In genomic region chr14:122107481-122108214, GRCm38 (mm10) we compare ENCODE assay signal across 8 mouse cellular contexts. TPM values are rescaled to one million over a fixed set of nuclear protein-coding genes. Genes with fewer than 3 reads are reported as not detected.
DNase-seq lines count a peak whose midpoint lies in the region; ATAC-seq and TF ChIP-seq lines count a peak whose summit lies in the region.

No protein-coding gene starts in this region.

- peak; percentile 42 for ATAC-seq in neural tube, embryonic 11.5 days (ENCODE audit: insufficient read depth, low FRiP score, low TSS enrichment)
- ATAC-seq in heart, embryonic 12.5 days (ENCODE audit: insufficient number of reproducible peaks, low FRiP score), result peak; percentile 20
- peak; percentile 35 for ATAC-seq in kidney, embryonic 16.5 days (ENCODE audit: low FRiP score, low TSS enrichment)

- H3K4me1 ChIP-seq in neural tube, embryonic 11.5 days (ENCODE audit: control insufficient read depth, insufficient read depth, low read length), result peaks cover 17% of the 10 kb centered on the region
- H3K4me1 ChIP-seq in bone marrow, adult 2 months (ENCODE audit: control insufficient read depth, insufficient read depth, low read length), result peaks cover 3% of the 10 kb centered on the region; the same call in 1 of the 2 replicates
- peaks cover 36% of the 10 kb centered on the region for H3K4me1 ChIP-seq in heart, embryonic 12.5 days (replicated peaks)
- H3K4me1 ChIP-seq in kidney, embryonic 16.5 days (ENCODE audit: insufficient read depth, low read length), result peaks cover 33% of the 10 kb centered on the region

- H3K27ac ChIP-seq in neural tube, embryonic 11.5 days (ENCODE audit: low read depth, low read length), result peak overlapping the region; percentile 86
- H3K27ac ChIP-seq in bone marrow, adult 2 months (ENCODE audit: control insufficient read depth, insufficient read depth, low read depth, low read length, poor library complexity), result peak overlapping the region; percentile 97
- H3K27ac ChIP-seq in heart, embryonic 12.5 days (ENCODE audit: poor library complexity, severe bottlenecking), result peak overlapping the region; percentile 94
- peak overlapping the region; percentile 95 for H3K27ac ChIP-seq in kidney, embryonic 16.5 days (ENCODE audit: low read length)

- H3K9ac ChIP-seq in neural tube, embryonic 11.5 days (ENCODE audit: low read length), result peak overlapping the region; percentile 97
- H3K9ac ChIP-seq in heart, embryonic 12.5 days, result peak overlapping the region; percentile 99
- peak overlapping the region; percentile 99 for H3K9ac ChIP-seq in kidney, embryonic 16.5 days (replicated peaks; ENCODE audit: low read length)

- no peaks in the 10 kb centered on the region for H3K27me3 ChIP-seq in neural tube, embryonic 11.5 days (ENCODE audit: control insufficient read depth, insufficient read depth, low read length)
- no peaks in the 10 kb centered on the region for H3K27me3 ChIP-seq in heart, embryonic 12.5 days (replicated peaks)
- no peaks in the 10 kb centered on the region for H3K27me3 ChIP-seq in kidney, embryonic 16.5 days (ENCODE audit: insufficient read depth, low read length)

- no peak for DNase-seq in neural tube, embryonic 11.5 days (ENCODE audit: low spot score)
- no peak for DNase-seq in neural tube, embryonic 10.5 days (ENCODE audit: extremely low spot score, low spot score)
- DNase-seq in lung, postnatal 36 days, result peak; percentile 34
- DNase-seq in testis, postnatal 10 days (ENCODE audit: low spot score), result peak; percentile 70
- DNase-seq in layer of hippocampus, adult 11-12 months (ENCODE audit: low spot score), result no peak

- H3K36me3 ChIP-seq in neural tube, embryonic 11.5 days (ENCODE audit: control insufficient read depth, insufficient read depth, low read length), result no peaks in the 10 kb centered on the region
- no peaks in the 10 kb centered on the region; the same call in 1 of the 2 replicates for H3K36me3 ChIP-seq in heart, embryonic 12.5 days
- H3K36me3 ChIP-seq in kidney, embryonic 16.5 days (ENCODE audit: insufficient read depth, low read length), result 0 out of 2 replicates have a peak, but pooled peaks cover 6% of the 10 kb centered on the region

- peak overlapping the region; percentile 99 for H3K4me3 ChIP-seq in neural tube, embryonic 11.5 days (ENCODE audit: low read depth, low read length)
- peak overlapping the region; percentile 96 for H3K4me3 ChIP-seq in bone marrow, adult 2 months (replicated peaks; ENCODE audit: control insufficient read depth, low read depth, low read length)
- H3K4me3 ChIP-seq in heart, embryonic 12.5 days, result peak overlapping the region; percentile 98
- peak overlapping the region; percentile 100 for H3K4me3 ChIP-seq in kidney, embryonic 16.5 days (ENCODE audit: low read length)

- TF ChIP-seq CTCF in bone marrow, adult 2 months (IDR thresholded peaks at IDR 0.05; ENCODE audit: control insufficient read depth, insufficient read depth, low read length), result 0 out of 2 replicates have a peak, but pooled peaks have one; percentile 5

- no peak for TF ChIP-seq POLR2A in bone marrow, adult 2 months (IDR thresholded peaks at IDR 0.05; ENCODE audit: borderline replicate concordance, control insufficient read depth, low read depth, low read length)

- H3K9me3 ChIP-seq in neural tube, embryonic 11.5 days (ENCODE audit: control insufficient read depth, low read length), result no peaks in the 10 kb centered on the region
- 0 out of 2 replicates have a peak, but pooled peaks cover 2% of the 10 kb centered on the region for H3K9me3 ChIP-seq in heart, embryonic 12.5 days (replicated peaks)
- H3K9me3 ChIP-seq in kidney, embryonic 16.5 days (ENCODE audit: low read length), result no peaks in the 10 kb centered on the region

- peak overlapping the region; percentile 58 for H3K4me2 ChIP-seq in neural tube, embryonic 11.5 days (ENCODE audit: low read depth)
- peak overlapping the region; percentile 86 for H3K4me2 ChIP-seq in heart, embryonic 12.5 days
- H3K4me2 ChIP-seq in kidney, embryonic 16.5 days (replicated peaks; ENCODE audit: low read depth, low read length), result peak overlapping the region; percentile 85

- 6% methylated on average over 38 of the region's 44 CpGs for WGBS in neural tube, embryonic 11.5 days
- WGBS in bone marrow, adult 2 months, result 2% methylated on average over 44 of the region's 44 CpGs
- WGBS in heart, embryonic 12.5 days, result 5% methylated on average over 44 of the region's 44 CpGs
- WGBS in kidney, embryonic 16.5 days, result 2% methylated on average over 44 of the region's 44 CpGs

RNA-seq across cellular contexts. Expression of gene Tm9sf2, which starts 0.8 kb away (rescaled TPM):
- polyA plus RNA-seq in neural tube, embryonic 11.5 days (2014; fragmentation: Nextera tagmentation; extraction: Ambion mirVana), result 132 and 136 TPM in 2 replicates
- 17.1 and 22.3 TPM in 2 replicates for polyA plus RNA-seq in bone marrow, adult 2 months (2011; ENCODE audit: insufficient read depth, insufficient read length, low replicate concordance, missing spikeins)
- 144 and 147 TPM in 2 replicates for polyA plus RNA-seq in heart, embryonic 12.5 days (2016; fragmentation: Nextera tagmentation; extraction: Ambion mirVana)
- polyA plus RNA-seq in kidney, embryonic 16.5 days (2015; fragmentation: Nextera tagmentation; extraction: Ambion mirVana), result 202 and 214 TPM in 2 replicates

Comparison
In these comparisons a context has a peak if more than half of its experiments do, and no peak if none do; other contexts are left out.
1. DNase-seq: peak in lung, postnatal 36 days (single experiment) and testis, postnatal 10 days (single experiment); none in neural tube, embryonic 11.5 days (single experiment), neural tube, embryonic 10.5 days (single experiment) and layer of hippocampus, adult 11-12 months (single experiment).
2. Peak in every context shown above with its lines, with median percentiles within 50 percentile points of each other: ATAC-seq, H3K27ac ChIP-seq, H3K4me2 ChIP-seq, H3K4me3 ChIP-seq and H3K9ac ChIP-seq.